Mouse (Mus musculus) bone marrow, adult 2 months (tissue): ENCODE measurements at regions not wholly inside any gene's neighbourhood (a gene's known extent, or its start where the extent isn't known, plus 50 kb on each side); places are given as distances from the start of the nearest gene placed in this dataset.

Experiments
- CTCF ChIP-seq: fragments of 200-500 bp; IDR thresholded peaks from 2 replicates; pipeline ENCODE4 v1.5.1; 2011; ENCODE audit warnings: low read length, control low read depth; ENCODE audit not compliant: control insufficient read depth, insufficient read depth
- POLR2A ChIP-seq: fragments of 200-500 bp; IDR thresholded peaks from 2 replicates; pipeline ENCODE4 v1.6.1; 2011; ENCODE audit warnings: low read depth, mild to moderate bottlenecking, control low read depth, low read length, borderline replicate concordance; ENCODE audit not compliant: control insufficient read depth

- TF ChIP-seq POLR2A (no peak), CTCF (no peak)
These were observed 122.4 kb upstream of the Klf14 start for GRCm38 (mm10) chr6:31081238-31081637.
